Mouse (Mus musculus): ENCODE data around the gene Entpd6.

The Entpd6 gene

DNA sequence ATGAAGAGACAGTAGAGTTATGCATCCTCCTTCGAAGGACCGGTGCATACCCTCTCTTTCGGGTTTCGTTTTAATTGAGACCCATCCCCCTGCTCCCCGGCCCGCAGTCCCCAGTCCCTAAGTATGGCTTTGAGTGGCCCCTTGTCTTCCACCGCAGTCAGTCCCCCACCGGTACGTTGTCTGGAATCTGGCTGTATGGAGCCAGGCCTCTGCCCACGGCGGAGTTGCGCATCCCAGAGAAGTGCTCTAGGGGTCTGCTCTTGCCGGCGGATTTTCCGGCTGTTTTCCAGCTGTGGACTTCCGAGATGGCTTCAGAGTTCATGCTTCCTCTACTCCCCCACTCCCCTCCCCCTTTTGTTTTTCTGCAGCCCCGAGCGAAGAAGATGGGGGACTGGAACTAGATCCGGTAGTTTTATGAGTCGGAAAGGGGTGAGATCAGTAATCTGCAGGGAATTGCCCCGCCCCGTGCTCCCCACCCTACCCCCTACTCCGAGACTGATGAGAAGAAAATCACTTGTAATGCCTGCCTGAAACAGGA is 38.5 kb downstream of the Entpd6 start:
- no peak for DNase-seq (ENCODE audit: low read depth)

DNA sequence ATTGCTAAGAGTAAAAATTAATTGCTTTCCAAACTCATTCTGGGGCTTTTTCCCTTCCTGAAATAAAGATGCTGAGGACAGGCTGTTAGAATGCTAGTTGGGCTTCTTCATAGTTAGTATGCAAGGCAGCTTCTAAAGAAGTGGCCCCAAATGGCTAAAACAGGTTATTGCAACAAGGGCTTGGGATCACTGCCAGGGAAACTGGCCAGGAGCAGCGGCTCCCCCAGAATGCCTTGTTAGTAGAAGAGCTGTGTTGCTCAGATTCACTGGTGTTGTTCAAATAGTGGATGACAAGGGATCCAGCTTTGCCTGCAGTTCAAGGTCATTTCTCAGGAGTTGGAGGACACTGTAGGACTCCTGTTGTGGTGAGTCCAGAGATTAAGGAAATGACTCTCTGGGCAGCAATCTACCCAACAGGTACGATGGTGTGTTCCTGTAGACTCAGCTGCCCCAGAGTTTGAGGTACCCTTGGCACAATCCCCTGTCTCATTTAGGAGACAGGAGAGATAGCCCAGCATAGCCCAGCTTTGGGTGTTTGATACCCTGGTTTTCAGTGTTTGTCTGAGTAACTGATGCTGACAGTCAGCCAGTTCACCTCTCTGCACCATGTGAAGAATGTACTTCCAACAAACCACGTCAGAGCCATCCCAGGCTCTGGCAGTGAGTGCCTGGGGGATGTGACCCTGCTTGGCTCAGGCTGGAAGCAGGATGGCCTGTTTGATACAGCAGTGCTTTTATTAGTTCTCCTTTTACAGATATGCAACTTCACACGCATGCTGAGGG is 40.1 kb downstream of the Entpd6 start:
- peak; percentile 73 for DNase-seq (ENCODE audit: low read depth)

- no peak for DNase-seq (ENCODE audit: low read depth)
These were observed 44.5 kb downstream of the Entpd6 start for GRCm38 (mm10) chr2:150793320-150793719.

- DNase-seq (ENCODE audit: low read depth) = no peak
These were observed 49.2 kb downstream of the Entpd6 start for GRCm38 (mm10) chr2:150798084-150798483.

DNA sequence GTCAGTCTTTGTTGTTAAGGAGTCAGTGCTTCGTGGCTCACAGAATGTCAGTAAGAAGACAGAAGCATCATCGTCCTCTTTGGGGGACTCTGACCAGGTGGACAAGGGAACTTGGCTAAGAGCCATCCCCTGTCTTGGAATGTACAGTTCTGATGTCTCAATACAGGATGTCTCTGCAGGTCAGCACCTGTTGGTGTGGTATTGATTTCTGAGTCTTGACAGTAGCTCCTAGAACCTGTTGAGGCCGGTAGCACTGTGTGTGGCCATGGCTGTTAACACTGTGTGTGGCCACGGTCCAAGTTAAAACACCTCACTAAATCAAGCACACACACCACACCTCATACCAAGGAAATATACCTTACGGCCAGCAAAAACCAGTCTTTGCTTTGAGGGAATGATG is 51.8 kb downstream of the Entpd6 start:
- DNase-seq (ENCODE audit: low read depth) = no peak

- no peak for DNase-seq (ENCODE audit: low read depth)
These were observed 54.2 kb downstream of the Entpd6 start for GRCm38 (mm10) chr2:150803035-150803434.

DNA sequence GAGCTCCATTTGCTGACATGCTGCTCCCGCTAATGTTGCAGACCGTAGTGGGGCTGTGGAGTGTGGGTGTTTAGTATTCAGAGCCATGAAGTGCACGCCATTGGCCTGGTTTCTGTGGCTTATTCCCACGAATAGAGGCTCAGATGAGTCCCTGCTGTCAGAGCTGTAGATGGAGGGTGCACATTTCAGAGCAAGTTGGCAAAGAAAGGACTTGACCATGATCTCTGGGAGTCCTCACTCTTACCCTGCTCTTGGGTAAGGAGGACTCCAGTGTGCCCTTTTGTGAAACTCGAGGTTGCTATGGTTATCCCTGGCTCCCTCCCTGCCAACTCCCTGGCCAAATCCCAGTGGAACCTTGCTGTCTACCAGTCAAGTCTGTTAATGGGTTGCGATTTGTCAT is 59.5 kb downstream of the Entpd6 start:
- DNase-seq (ENCODE audit: low read depth) = no peak

DNA sequence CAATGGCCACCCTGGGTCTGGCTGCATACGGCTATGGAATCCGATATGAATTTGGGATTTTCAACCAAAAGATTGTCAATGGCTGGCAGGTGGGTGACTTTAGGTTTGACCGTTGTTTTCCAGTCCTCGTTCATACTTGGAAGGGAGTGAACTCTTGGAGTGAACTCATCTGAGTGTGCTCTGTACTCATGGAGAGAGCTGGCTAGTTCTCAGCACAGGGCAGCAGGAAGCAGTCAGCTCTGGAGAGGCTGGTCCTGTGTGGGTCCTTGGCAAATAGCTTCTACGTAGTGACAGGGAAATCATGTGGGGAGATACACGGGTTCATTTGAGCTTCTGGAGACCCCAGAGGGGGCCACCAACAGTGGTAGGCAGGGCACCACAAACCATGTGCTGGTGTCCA is 60.0 kb downstream of the Entpd6 start:
- DNase-seq (ENCODE audit: low read depth) = no peak

DNA sequence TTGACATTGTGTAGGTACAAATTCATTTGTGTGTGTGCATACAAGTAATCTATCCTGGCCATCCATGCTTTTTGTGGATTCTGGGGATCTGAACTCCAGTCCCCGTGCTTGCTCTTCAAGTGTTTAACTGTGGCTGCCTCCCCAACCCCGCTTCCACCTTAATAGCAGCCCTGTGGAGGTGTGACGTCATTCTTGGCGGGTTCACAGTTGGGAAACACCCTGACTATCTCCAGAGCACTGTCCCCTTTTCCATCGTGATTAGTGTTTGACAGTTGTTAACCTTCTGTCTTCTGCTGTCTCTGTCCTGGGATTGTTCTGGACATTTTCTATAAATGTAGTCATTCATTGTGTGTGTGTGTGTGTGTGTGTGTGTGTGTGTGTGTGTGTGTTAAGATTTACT is 61.8 kb downstream of the Entpd6 start:
- DNase-seq (ENCODE audit: low read depth) = no peak

- DNase-seq (ENCODE audit: low read depth) = no peak
These were observed 64.0 kb downstream of the Entpd6 start for GRCm38 (mm10) chr2:150812816-150813215.

DNA sequence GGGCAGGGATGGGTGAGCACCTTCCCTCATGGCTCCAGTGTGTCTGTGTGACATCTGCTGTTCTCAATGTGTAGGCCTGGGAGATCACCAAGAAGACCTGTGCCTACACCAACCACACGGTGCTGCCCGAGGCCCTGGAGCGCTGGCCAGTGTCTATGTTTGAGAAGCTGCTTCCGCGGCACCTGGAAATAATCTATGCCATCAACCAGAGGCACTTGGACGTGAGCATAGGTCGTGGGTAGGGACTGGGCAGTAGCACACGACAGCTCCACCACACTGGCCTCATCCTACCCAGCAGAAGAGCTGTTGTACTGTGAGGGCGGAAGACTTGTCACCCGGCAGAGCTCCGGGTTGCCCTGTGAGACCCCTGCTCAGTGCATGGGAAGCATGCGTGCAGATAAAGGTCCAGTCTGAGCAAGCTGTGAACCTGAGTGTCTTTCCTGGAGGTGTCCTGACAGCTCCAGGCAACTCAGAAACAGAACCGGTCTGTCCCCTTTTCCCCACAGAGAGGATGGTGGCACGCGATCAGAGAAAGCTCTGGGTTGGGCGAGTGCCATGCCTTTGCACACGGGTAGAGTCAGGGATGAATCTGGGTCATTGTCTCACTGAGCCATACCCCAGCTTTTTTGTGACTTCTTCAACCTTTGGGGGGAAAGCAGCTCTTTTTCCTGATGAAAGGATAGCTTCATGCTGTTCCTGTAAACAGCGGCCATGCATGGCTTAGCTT is 68.0 kb downstream of the Entpd6 start:
- DNase-seq (ENCODE audit: low read depth) = no peak

- DNase-seq (ENCODE audit: low read depth) = no peak
These were observed 69.9 kb downstream of the Entpd6 start for GRCm38 (mm10) chr2:150818742-150819141.

DNA sequence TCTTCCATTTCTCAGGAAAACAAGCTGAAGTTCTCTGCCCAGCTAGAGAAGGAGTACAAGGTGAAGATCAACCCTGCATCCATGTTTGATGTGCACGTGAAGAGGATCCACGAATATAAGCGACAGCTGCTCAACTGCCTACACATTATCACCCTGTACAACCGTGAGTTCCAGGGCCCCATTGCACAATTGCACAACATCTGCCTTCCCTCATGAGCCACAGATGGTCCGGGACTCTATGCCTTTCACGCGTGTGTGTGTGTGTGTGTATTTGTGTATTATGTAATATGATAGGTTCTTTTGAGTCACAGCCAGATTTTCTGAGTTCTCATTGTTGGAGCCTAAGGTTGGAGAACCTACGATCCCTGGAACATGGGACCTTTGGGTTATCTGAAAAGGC is 71.9 kb downstream of the Entpd6 start:
- DNase-seq (ENCODE audit: low read depth) = no peak
